Mouse (Mus musculus): Measurements from ENCODE around the gene Rab7b.

DNA sequence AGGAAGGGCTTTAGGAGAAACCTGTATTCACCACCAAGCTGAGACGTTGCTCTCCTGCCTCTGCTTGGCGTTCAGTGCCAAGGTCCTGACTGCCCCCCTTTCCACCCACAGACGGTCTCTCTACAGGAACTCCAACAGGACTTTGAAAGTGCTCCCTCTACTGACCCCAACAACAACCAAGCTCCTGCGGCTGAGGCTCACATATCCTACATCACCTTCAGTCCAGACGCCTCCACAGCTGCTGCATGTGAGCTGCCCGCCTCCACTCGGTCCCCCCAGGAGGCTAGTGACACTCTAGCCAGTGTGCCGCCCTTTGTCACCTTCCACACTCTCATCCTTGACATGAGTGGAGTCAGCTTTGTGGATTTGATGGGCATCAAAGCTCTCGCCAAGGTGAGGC lies 75.2 kb downstream of the Rab7b start:
- TF ChIP-seq CTCF (conservative IDR thresholded peaks at IDR 0.05; ENCODE audit: low read length) (no peak), POU5F1 (IDR thresholded peaks at IDR 0.05; ENCODE audit: borderline replicate concordance, low read length) (no peak), NANOG (IDR thresholded peaks at IDR 0.05; ENCODE audit: borderline replicate concordance, low read length) (no peak)

Measured in E14TG2a.4 (cell line).